Comparison of ENCODE assay signal across 8 mouse cellular contexts in the genomic region with DNA sequence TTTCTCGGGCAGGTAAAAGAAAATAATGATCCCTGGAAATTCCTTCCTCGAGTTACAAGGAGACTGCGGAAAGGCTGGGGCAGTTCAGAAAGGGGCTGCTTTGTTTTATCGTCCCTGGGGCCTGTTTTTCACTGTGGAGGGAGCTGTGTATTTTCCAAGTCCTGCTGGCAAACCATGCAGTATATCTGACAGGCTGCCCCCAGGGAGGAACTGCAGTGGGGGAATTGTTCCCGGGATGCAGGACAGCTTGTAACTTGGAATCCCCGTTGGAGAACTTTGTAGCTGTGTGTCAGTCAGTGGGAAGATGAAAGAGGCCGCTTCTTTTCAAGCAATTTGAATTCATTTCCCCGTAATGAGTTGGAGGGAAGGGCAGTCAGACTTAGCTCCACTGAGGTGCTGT.
DNase-seq lines count a peak whose midpoint lies in the region; ATAC-seq lines count a peak whose summit lies in the region.

No protein-coding gene starts in this region.

- 2% methylated on average over 8 of the region's 8 CpGs for WGBS in forebrain, embryonic 14.5 days
- under 1% methylated on average over 8 of the region's 8 CpGs for WGBS in hindbrain, embryonic 14.5 days
- under 1% methylated on average over 8 of the region's 8 CpGs for WGBS in midbrain, embryonic 14.5 days

- H3K4me1 ChIP-seq in forebrain, embryonic 14.5 days (ENCODE audit: control insufficient read depth, insufficient read depth, low read length), result peaks cover 18% of the 10 kb centered on the region
- H3K4me1 ChIP-seq in hindbrain, embryonic 14.5 days (replicated peaks; ENCODE audit: control insufficient read depth, insufficient read depth, low read length), result peaks cover 15% of the 10 kb centered on the region
- H3K4me1 ChIP-seq in midbrain, embryonic 14.5 days (ENCODE audit: control insufficient read depth, insufficient read depth, low read length), result peaks cover 33% of the 10 kb centered on the region

- no peaks in the 10 kb centered on the region for H3K9me3 ChIP-seq in forebrain, embryonic 14.5 days (replicated peaks; ENCODE audit: control insufficient read depth, low read length)
- no peaks in the 10 kb centered on the region for H3K9me3 ChIP-seq in hindbrain, embryonic 14.5 days (ENCODE audit: control insufficient read depth, low read length)
- H3K9me3 ChIP-seq in midbrain, embryonic 14.5 days (ENCODE audit: control insufficient read depth, low read length), result no peaks in the 10 kb centered on the region

- H3K36me3 ChIP-seq in forebrain, embryonic 14.5 days (ENCODE audit: control insufficient read depth, insufficient read depth, low read length), result no peaks in the 10 kb centered on the region
- no peaks in the 10 kb centered on the region for H3K36me3 ChIP-seq in hindbrain, embryonic 14.5 days (replicated peaks; ENCODE audit: control insufficient read depth, insufficient read depth)
- H3K36me3 ChIP-seq in midbrain, embryonic 14.5 days (ENCODE audit: control insufficient read depth, insufficient read depth, low read length), result no peaks in the 10 kb centered on the region

- H3K4me3 ChIP-seq in forebrain, embryonic 14.5 days (ENCODE audit: low read depth, low read length), result no peak overlapping the region
- no peak overlapping the region for H3K4me3 ChIP-seq in hindbrain, embryonic 14.5 days (replicated peaks; ENCODE audit: low read length)
- H3K4me3 ChIP-seq in midbrain, embryonic 14.5 days (replicated peaks; ENCODE audit: low read depth, low read length), result peak overlapping the region; percentile 11; the same call in 1 of the 2 replicates

- peak overlapping the region; percentile 43; the same call in 1 of the 2 replicates for H3K9ac ChIP-seq in forebrain, embryonic 14.5 days (ENCODE audit: low read length)
- peak overlapping the region; percentile 7; the same call in 1 of the 2 replicates for H3K9ac ChIP-seq in hindbrain, embryonic 14.5 days
- no peak overlapping the region; the same call in 1 of the 2 replicates for H3K9ac ChIP-seq in midbrain, embryonic 14.5 days (replicated peaks; ENCODE audit: low read length)

- H3K27ac ChIP-seq in forebrain, embryonic 14.5 days (ENCODE audit: low read depth, low read length), result peak overlapping the region; percentile 5; the same call in 1 of the 2 replicates
- peak overlapping the region; percentile 29; the same call in 1 of the 2 replicates for H3K27ac ChIP-seq in hindbrain, embryonic 14.5 days
- H3K27ac ChIP-seq in midbrain, embryonic 14.5 days (replicated peaks; ENCODE audit: low read depth, low read length), result peak overlapping the region; percentile 60; the same call in 1 of the 2 replicates

- H3K27me3 ChIP-seq in forebrain, embryonic 14.5 days (replicated peaks; ENCODE audit: control insufficient read depth, insufficient read depth, low read length), result no peaks in the 10 kb centered on the region
- H3K27me3 ChIP-seq in hindbrain, embryonic 14.5 days (ENCODE audit: control insufficient read depth, insufficient read depth, low read length), result no peaks in the 10 kb centered on the region; the same call in 1 of the 2 replicates
- H3K27me3 ChIP-seq in midbrain, embryonic 14.5 days (ENCODE audit: control insufficient read depth, insufficient read depth, low read length), result no peaks in the 10 kb centered on the region

- peak overlapping the region; percentile 46 for H3K4me2 ChIP-seq in forebrain, embryonic 14.5 days (ENCODE audit: low read length)
- peak overlapping the region; percentile 41 for H3K4me2 ChIP-seq in hindbrain, embryonic 14.5 days (replicated peaks)
- H3K4me2 ChIP-seq in midbrain, embryonic 14.5 days (ENCODE audit: low read length), result peak overlapping the region; percentile 47

- intact Hi-C loops in left cerebral cortex, postnatal 4 days (cut with DNase I), result no loop called here

- peak; percentile 27 for DNase-seq in left cerebral cortex, postnatal 4 days
- no peak for DNase-seq in left cerebral cortex, adult 18-20 months (ENCODE audit: low spot score in 2 of 2)
- peak; percentile 77 for DNase-seq in forebrain, embryonic 14.5 days (ENCODE audit: low spot score)
- no peak for DNase-seq in hindbrain, embryonic 14.5 days (ENCODE audit: low spot score)
- DNase-seq in midbrain, embryonic 14.5 days, result peak; percentile 70
- no peak for DNase-seq in MN1 (ENCODE audit: low spot score)
- no peak for DNase-seq in thymus, postnatal 14 days

- peak; percentile 74 for ATAC-seq in forebrain, embryonic 14.5 days
- peak; percentile 55; the same call in 1 of the 2 replicates for ATAC-seq in hindbrain, embryonic 14.5 days (ENCODE audit: low FRiP score)
- ATAC-seq in midbrain, embryonic 14.5 days (ENCODE audit: low FRiP score, low TSS enrichment), result no peak; the same call in 1 of the 2 replicates
- ATAC-seq in cerebellum, adult (ENCODE audit: insufficient number of reproducible peaks, low FRiP score, low TSS enrichment), result no peak

Comparison
In these comparisons a context has a peak if more than half of its experiments do, and no peak if none do; other contexts are left out.
1. DNase-seq: peak in left cerebral cortex, postnatal 4 days (single experiment), forebrain, embryonic 14.5 days (single experiment) and midbrain, embryonic 14.5 days (single experiment); none in left cerebral cortex, adult 18-20 months (0 of 2), hindbrain, embryonic 14.5 days (single experiment), MN1 (single experiment) and thymus, postnatal 14 days (single experiment).
2. ATAC-seq: peak in forebrain, embryonic 14.5 days (single experiment) and hindbrain, embryonic 14.5 days (single experiment); none in midbrain, embryonic 14.5 days (single experiment) and cerebellum, adult (single experiment).
3. H3K27ac ChIP-seq: peak in every context shown above with its lines; median percentile 60 in midbrain, embryonic 14.5 days; 29 in hindbrain, embryonic 14.5 days; 5 in forebrain, embryonic 14.5 days.
4. Peak in every context shown above with its lines, with median percentiles within 50 percentile points of each other: H3K4me2 ChIP-seq.